Mouse (Mus musculus): ENCODE data around the gene Polr2i. TPM values are rescaled to one million over a fixed set of nuclear protein-coding genes. Genes with fewer than 3 reads are reported as not detected.
"Not testable (repeated sequence)": the region's sequence is repeated elsewhere in the genome, so short reads cannot be mapped to it uniquely, and the experiment has no call there.

The Polr2i gene
- total RNA-seq, 2 experiments from 2014 or later = 51.1 to 53.7 TPM

- no peak for DNase-seq
Observed at GRCm38 (mm10) chr7:30204380-30204779, 27.4 kb upstream of the Polr2i start.

- peak; percentile 71 to 90 for DNase-seq
Observed at GRCm38 (mm10) chr7:30205383-30205782, 26.4 kb upstream of the Polr2i start.

DNA sequence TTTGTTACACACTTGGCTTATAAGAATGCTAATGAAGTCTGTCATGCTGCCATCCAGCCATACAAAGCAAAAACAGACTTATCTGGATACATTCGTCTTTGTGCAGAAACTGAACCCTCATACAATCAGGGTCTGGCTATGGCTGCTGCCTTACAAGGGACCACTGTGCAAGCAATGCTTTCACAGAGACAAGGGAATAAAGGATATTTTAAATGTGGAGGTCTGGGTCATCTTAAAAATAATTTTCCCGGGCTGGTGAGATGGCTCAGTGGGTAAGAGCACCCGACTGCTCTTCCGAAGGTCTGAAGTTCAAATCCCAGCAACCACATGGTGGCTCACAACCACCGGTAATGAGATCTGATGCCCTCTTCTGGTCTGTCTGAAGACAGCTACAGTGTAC lies 25.4 kb upstream of the Polr2i start:
- not testable (repeated sequence) for DNase-seq

GRCm38 (mm10) chr7:30211025-30211424 lies 20.7 kb upstream of the Polr2i start:
- DNase-seq = no peak

DNA sequence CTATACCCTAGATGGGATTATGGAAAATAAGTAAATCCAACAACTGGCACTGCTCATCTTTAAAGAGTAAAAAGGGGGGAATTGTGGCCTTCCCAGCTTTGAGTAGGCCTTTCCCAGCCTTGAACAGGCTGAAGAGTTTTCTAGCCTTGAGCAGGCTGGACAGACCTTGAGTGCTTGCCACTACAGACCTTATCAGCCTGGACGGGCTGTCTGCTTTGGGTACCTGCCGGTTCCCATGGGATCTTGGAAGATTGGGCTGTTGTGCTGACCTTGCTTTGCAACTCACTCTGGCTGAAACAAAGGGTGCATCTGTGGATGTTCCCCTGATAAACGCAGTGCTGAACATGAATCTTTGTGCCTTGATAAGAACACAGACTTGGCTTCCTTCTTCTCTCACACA lies 17.9 kb upstream of the Polr2i start:
- no peak for DNase-seq

GRCm38 (mm10) chr7:30215875-30216274 lies 15.9 kb upstream of the Polr2i start:
- no peak for DNase-seq

DNA sequence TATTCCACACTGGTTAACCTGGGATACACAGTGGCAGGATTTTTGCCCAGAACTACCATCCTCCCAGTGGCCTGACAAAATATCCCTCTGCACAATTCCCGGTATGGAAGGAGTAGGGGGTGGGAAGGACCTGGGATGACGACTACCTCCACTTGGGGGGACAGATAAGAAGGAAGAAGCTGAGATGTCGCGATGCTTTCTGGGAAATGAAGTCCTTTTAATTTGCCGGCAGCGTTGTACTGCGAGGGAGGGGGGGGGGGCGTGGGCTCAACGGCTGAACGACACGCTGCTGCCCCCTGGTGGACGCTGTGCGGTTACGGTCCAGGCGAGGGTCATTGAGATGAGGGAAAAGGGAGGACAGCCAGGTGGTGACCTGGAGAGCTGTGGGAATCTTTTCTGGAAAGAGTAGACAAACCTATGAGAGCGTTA lies 15.0 kb upstream of the Polr2i start:
- peak; percentile 84 to 88 for DNase-seq

DNA sequence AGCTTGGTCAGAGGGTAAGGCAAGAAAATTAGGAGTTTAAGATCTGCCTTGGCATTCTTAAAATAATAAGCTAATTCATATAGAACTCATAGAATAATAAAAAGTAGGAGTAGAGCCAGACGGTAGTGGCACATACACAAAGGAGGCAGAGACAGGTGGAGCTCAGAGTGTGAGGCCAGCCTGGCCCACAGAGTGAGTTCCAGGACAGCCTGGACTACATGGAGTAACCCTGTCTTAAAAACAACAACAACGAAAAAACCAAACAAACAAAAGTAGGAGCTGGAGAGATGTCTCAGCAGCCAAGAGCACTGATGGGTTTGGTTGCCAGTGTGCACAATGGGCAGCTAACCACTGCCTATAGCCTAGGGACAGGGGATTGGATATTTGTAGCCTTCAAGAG lies 14.5 kb upstream of the Polr2i start:
- no peak for DNase-seq

GRCm38 (mm10) chr7:30219293-30220007 lies 12.3 kb upstream of the Polr2i start:
- peak; percentile 49 to 73 for DNase-seq

DNA sequence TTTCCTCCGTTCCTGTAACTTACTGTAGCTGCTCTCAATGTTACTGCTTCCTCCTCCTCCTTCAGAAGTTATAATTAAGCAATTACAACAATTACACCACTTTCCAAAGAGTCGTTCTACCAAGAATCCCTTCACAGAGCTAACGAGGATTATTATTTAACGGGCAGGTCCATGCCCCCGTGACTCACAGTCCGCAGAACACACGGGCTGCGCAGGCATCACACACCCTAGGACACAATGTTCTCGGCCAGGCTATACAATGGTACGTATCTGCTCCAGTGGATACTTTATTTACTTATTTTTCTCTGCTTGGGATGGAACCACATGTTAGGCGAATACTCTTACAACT lies 11.8 kb upstream of the Polr2i start:
- DNase-seq = no peak

DNA sequence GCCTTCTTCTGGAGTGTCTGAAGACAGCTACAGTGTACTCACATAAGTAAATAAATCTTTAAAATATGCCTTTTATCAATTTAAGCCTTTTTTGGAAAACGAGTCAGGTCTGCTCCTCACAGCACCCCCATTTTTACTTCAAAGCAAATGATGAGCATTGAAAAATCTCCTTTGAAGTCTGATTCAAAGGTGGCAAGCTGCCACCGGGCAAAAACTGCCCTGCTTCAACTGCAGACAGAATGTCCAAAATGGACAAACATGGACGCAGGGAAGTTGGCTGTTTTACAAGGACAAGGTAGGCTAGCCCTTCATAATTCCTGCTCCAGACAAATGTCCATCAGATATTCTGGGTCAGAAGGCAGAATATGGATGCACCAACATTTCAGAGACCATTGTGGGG lies 10.3 kb upstream of the Polr2i start:
- DNase-seq = no peak

- no peak for DNase-seq
Observed at GRCm38 (mm10) chr7:30222205-30222604, 9.5 kb upstream of the Polr2i start.

DNA sequence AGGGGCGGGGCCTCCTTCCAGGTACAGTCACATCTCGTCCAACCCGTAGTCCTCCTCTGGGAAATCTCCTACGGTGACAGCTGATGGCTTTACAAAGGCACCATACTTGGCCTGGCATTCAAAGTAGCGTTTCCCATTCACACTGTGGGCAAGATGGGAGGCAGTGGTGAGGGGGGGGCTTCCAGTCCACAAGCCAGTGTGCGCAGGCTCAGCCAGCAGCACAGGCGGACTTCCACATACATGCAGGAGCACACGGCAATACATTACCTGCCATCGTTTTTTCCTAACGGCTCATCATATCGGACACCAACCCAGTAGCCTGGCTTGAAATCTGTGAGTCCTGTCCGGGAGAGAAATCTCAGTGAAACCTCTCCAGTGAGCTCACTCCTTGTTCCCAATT lies 7.5 kb upstream of the Polr2i start:
- DNase-seq = no peak

DNA sequence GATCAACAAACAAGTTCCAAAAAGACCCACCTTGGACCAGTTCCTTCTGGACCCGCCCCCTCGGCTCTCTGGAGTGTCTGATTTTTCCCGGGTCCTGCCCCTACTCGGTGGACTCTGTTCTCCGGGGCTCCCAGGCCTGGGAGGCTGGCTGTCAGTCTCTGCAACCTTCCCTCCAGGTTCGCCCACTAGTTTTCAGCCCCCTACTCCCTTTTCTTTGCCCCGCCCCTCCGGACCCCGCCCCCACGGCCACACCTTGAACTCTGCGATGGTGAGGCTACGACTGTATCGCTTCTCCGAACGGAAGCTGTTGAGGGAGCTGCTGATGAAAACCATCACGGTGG lies 450 bp upstream of the Polr2i start:
- no peak for DNase-seq

DNA sequence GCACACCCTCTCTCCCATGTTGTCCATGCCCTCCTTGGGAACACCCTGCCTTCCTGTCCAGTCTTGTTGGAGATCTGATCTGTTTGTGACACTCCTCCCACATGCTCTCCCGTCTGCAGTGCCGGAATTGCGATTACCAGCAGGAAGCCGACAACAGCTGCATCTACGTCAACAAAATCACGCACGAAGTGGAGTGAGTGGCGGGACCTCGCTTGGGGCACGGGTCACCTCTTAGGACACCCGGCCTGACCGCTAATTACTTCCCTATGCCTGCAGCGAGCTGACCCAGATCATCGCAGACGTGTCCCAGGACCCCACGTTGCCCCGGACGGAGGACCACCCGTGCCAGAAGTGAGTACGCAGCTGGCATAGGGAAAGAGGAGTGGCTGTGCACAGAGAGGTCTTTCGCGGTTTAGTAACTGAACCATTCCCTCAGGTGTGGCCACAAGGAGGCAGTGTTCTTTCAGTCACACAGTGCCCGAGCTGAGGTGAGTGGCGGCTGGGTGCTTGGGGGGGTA lies 942 bp downstream of the Polr2i start:
- peak; percentile 49 to 57 for DNase-seq

- DNase-seq = no peak
Observed at GRCm38 (mm10) chr7:30233387-30233786, 1.6 kb downstream of the Polr2i start.

DNA sequence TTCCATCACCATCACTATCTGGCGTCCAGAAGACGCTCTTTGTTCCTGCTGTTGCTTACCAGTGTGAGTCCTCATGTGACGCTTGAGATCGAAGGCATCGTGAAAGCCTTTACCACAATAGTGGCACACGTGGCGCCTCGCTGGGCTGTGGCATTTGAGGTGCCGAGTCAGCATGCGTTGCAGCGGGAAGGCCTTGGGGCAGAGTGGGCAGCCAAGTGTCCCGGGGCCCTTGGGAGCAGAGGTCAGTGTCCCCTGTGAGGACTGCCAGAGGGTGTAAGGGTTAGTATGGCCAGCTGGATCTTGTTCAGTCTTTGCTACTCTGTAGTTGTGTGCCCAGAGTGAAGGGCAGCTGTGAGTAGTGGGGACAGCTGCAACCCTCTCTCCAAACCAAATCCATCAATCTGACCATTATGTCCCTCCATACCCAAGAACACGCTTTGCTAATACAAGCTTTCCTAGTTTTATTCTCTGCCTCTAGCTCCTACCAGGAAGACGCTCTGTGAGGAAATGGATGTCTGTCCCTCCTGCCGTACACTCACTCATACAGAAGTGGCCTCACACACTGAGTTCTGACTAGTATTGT lies 2.6 kb downstream of the Polr2i start:
- no peak for DNase-seq

GRCm38 (mm10) chr7:30235091-30235490 lies 3.3 kb downstream of the Polr2i start:
- no peak for DNase-seq

DNA sequence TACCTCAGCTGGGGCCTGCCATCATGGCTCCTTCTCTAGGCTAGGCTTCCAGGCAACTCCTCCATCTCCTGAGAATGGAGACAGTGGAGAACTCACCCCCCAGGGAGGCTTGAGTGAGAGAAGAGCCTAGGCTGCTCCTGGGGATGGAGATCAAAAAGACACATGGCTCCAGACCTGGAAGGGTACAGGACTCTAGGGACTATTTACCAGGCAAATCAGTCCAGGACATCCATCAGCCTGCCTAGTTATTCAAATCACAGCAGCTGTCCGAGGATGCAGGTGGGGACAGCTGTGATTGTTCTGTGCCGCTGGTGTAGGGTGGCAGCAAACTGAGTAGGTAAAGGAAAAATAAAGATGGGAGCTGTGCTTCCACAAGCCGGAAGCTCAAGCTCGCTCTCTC lies 3.9 kb downstream of the Polr2i start, which contains the start of gene Ovol3:
TSS of gene Ovol3 (minus strand) at position 101 of the 400 bp plus-strand sequence.
- no peak for DNase-seq

DNA sequence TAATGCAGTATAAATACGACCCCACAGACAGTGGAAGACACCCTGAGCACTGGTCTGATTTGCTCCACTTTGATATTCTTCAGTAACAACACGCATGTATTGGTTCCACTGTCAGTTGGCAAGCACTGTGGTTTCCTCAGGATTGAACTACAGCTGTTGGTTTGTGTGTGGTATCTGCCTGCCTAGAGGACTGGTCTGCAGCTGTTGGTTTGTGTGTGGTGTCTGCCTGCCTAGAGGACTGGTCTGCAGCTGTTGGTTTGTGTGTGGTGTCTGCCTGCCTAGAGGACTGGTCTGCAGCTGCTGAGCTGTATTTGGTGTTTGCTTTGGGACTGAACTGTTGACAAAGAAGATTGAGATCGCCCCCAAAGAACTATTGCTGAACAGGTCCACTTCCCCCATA lies 5.6 kb downstream of the Polr2i start:
- not testable (repeated sequence) for DNase-seq

DNA sequence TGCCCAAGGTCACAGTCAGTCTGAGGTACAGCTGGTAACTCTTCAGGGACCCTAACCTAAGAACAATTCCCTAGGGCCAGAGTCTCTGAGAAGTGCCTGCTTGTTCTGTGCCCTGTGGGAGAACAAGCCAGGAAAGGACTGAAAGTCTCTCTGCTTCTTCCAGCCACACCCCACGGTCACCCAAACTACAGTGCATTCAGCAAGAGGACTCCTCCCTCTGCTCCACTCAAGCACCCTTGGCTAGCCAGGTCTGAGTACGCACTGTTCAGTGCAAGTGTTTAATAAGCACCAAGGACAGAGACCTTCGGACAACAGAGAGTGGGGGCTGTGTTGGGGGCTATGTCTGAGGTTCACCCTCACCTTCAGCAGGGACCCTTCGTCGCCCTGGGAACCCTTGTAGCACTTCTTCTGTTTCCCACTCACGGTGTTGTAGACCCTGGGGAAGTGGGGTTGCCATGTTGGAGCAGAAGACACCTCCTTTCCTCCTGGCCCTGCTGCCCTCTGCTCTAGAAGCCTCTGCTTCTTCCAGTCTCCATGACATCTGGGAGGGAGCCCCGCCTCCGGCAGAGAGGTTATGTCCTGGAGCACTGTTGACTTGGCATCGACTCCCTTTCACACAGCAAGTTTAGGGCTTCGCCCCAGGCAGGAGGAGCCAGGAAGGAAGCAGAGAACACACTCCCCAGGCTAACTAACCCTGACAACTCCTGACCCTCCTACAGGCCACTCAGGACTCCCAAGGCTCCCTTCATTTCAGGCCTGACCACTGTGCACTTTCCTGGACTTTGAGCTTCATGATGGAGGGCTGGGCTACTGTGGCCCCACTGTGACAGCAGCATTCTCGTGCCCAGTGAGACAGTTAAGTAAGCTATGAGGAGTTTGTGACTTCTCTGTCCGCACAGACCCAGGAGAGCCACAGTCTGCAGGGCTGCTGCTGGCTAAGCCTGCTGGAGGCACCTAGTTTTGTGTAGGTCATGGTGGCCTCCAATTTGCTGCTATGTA lies 20.5 kb downstream of the Polr2i start:
- DNase-seq = peak; percentile 15 to 54

DNA sequence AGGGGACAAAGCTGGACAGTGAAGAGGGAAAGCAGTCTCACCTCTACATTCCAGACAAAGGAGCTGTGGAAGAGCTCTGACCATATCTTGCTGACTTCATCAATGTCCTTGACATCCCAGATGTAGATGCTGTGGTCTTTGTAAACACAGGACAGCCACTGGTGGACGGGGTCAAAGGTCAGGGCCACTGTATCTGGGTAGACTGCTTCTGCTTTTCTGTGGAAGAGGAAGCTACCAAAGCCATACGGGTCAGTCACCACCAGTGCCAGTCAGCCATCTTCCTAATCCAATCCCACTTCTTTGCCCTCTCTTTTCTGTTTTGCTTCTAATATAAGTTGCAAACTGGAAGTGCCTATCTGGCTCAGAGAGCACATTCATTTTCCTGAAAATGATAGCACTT lies 33.3 kb downstream of the Polr2i start:
- peak in 1 of 2 experiments; percentile 9 for DNase-seq

DNA sequence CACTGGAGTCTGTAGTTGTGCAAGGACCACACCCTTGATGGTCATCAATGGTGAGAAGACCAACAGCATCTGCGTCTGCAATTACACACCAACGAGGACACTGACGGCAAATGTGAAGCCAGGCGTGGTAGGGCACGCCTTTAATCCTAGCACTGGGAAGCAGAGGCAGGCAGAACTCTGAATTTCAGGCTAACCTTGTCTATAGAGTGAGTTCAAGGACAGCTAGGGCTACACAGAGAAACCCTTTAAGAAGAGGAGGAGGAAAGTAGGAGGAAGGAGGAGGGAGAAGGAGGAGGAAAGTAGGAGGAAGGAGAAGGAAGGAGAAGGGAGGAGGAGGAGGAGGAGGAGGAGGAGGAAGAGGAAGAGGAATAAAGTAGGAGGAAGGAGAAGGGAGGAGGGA lies 33.8 kb downstream of the Polr2i start:
- no peak for DNase-seq
